Mouse (Mus musculus) E14TG2a.4 (cell line): ENCODE data around the gene Epgn.

Experiments used
- CTCF ChIP-seq: conservative IDR thresholded peaks from 2 replicates; pipeline ENCODE4 v1.5.1; 2014; ENCODE audit warnings: low read length
- NANOG ChIP-seq: IDR thresholded peaks from 2 replicates; pipeline ENCODE4 v1.6.1; 2014; ENCODE audit warnings: borderline replicate concordance, low read length, mixed read lengths
- POU5F1 ChIP-seq: IDR thresholded peaks from 2 replicates; pipeline ENCODE4 v1.6.1; 2014; ENCODE audit warnings: low read length, borderline replicate concordance

DNA sequence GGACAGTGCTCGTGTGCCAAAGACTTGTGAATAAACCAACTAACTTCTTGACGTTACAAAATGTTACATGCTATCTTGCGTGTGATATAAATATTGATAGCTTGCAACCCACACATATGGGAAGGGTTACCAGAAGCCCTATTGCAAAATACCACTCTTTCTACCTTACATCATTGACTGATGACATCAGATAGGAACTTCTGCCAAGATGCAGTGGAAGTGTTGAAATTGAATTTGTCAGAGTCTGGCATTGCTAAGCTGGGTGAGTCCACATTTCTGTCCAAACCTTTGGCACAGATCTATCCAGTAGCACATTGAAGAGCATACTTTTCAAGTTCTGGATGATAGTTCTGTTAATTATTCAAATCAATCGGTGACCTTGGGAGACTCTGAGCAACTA is 9.4 kb downstream of the Epgn start:
- TF ChIP-seq CTCF, result no peak
- TF ChIP-seq POU5F1, result no peak
- no peak for TF ChIP-seq NANOG
